Comparison of ENCODE assay signal across 9 mouse cellular contexts in genomic region chr2:27599061-27599768, GRCm38 (mm10).
A peak's percentile ranks its signal among the peaks of the same experiment; 100 is the strongest.
DNase-seq lines count a peak whose midpoint lies in the region; ATAC-seq and TF ChIP-seq lines count a peak whose summit lies in the region.
"Had no signal": no experiment of that assay in that cellular context is flagged by ENCODE, and none has a peak within 500 bp of the region (broad histone marks: within the 10 kb centered on the region; RNA-seq: fewer than 3 reads in every experiment).

No protein-coding gene starts in this region.

- 0 out of 2 replicates have a peak, but pooled peaks have one; percentile 44 for ATAC-seq in hindbrain, embryonic 13.5 days (ENCODE audit: low FRiP score)
- peak; percentile 76 for ATAC-seq in midbrain, postnatal 0 days (ENCODE audit: low FRiP score)

- no peak overlapping the region for H3K9ac ChIP-seq in hindbrain, embryonic 13.5 days
- H3K9ac ChIP-seq in midbrain, postnatal 0 days (replicated peaks; ENCODE audit: low read length, poor library complexity, severe bottlenecking), result no peak overlapping the region

- WGBS in hindbrain, embryonic 13.5 days, result 70% methylated on average over 8 of the region's 8 CpGs
- WGBS in hindbrain, embryonic 10.5 days, result 93% methylated on average over 8 of the region's 8 CpGs
- 64% methylated on average over 8 of the region's 8 CpGs for WGBS in midbrain, postnatal 0 days

- no peaks in the 10 kb centered on the region for H3K36me3 ChIP-seq in hindbrain, embryonic 13.5 days
- no peaks in the 10 kb centered on the region for H3K36me3 ChIP-seq in hindbrain, embryonic 10.5 days
- no peaks in the 10 kb centered on the region for H3K36me3 ChIP-seq in midbrain, postnatal 0 days (ENCODE audit: insufficient read depth, low read length)

- no peak for TF ChIP-seq CTCF in midbrain, postnatal 0 days (IDR thresholded peaks at IDR 0.05)

- DNase-seq in hindbrain, embryonic 10.5 days (ENCODE audit: low spot score), result no peak
- peak; percentile 27 to 58 for DNase-seq in adrenal gland, postnatal 36 days
- DNase-seq in frontal cortex, postnatal 10 days (ENCODE audit: low spot score in 2 of 2), result peak; percentile 49 to 67
- DNase-seq in layer of hippocampus, adult 9-11 months, result peak; percentile 67
- DNase-seq in midbrain, postnatal 0 days (ENCODE audit: low spot score), result peak; percentile 91
- DNase-seq in c-Kit-positive CD71-positive TER-119-positive erythroid progenitor cells, embryonic 14.5 days (ENCODE audit: low spot score), result no peak
- DNase-seq in thymus, postnatal 25 days, result no peak

- no peak overlapping the region for H3K4me2 ChIP-seq in hindbrain, embryonic 13.5 days
- H3K4me2 ChIP-seq in midbrain, postnatal 0 days (ENCODE audit: low read depth, low read length, poor library complexity, severe bottlenecking), result no peak overlapping the region

- peaks cover 7% of the 10 kb centered on the region; the same call in 1 of the 2 replicates for H3K9me3 ChIP-seq in hindbrain, embryonic 13.5 days
- no peaks in the 10 kb centered on the region for H3K9me3 ChIP-seq in hindbrain, embryonic 10.5 days
- H3K9me3 ChIP-seq in midbrain, postnatal 0 days (ENCODE audit: low read length), result no peaks in the 10 kb centered on the region

- H3K27me3 ChIP-seq in hindbrain, embryonic 13.5 days, result peaks cover 7% of the 10 kb centered on the region; the same call in 1 of the 2 replicates
- H3K27me3 ChIP-seq in hindbrain, embryonic 10.5 days (ENCODE audit: insufficient read depth, poor library complexity, severe bottlenecking), result no peaks in the 10 kb centered on the region
- no peaks in the 10 kb centered on the region for H3K27me3 ChIP-seq in midbrain, postnatal 0 days (ENCODE audit: insufficient read depth, low read length)

- peaks cover 11% of the 10 kb centered on the region for H3K4me1 ChIP-seq in hindbrain, embryonic 13.5 days (replicated peaks)
- peaks cover 5% of the 10 kb centered on the region for H3K4me1 ChIP-seq in hindbrain, embryonic 10.5 days (replicated peaks)
- no peaks in the 10 kb centered on the region for H3K4me1 ChIP-seq in midbrain, postnatal 0 days (ENCODE audit: insufficient read depth, low read length)

- peak overlapping the region; percentile 49 for H3K27ac ChIP-seq in hindbrain, embryonic 13.5 days
- H3K27ac ChIP-seq in hindbrain, embryonic 10.5 days, result no peak overlapping the region
- no peak overlapping the region for H3K27ac ChIP-seq in midbrain, postnatal 0 days (ENCODE audit: low read depth, low read length)
- H3K27ac ChIP-seq: macrophage had no signal

- H3K4me3 ChIP-seq in hindbrain, embryonic 13.5 days, result no peak overlapping the region
- H3K4me3 ChIP-seq in hindbrain, embryonic 10.5 days, result no peak overlapping the region
- H3K4me3 ChIP-seq in midbrain, postnatal 0 days (ENCODE audit: low read depth, low read length), result no peak overlapping the region

Comparison
In these comparisons a context has a peak if more than half of its experiments do, and no peak if none do; other contexts are left out.
1. DNase-seq: peak in adrenal gland, postnatal 36 days (2 of 2), frontal cortex, postnatal 10 days (2 of 2), layer of hippocampus, adult 9-11 months (single experiment) and midbrain, postnatal 0 days (single experiment); none in hindbrain, embryonic 10.5 days (single experiment), c-Kit-positive CD71-positive TER-119-positive erythroid progenitor cells, embryonic 14.5 days (single experiment) and thymus, postnatal 25 days (single experiment).